Mouse (Mus musculus): ENCODE results near the gene Ncam2.

GRCm38 (mm10) chr16:81587565-81588107 is 387.1 kb downstream of the Ncam2 start:
- no peak for TF ChIP-seq CTCF (IDR thresholded peaks at IDR 0.05; ENCODE audit: low read depth)
- TF ChIP-seq EP300 (IDR thresholded peaks at IDR 0.05; ENCODE audit: low read depth) = no peak
